Mouse (Mus musculus) liver, adult 2 months (tissue): ENCODE measurements at regions not wholly inside any gene's neighbourhood (a gene's known extent, or its start where the extent isn't known, plus 50 kb on each side); places are given as distances from the start of the nearest gene placed in this dataset.

ENCODE experiments used
- DNase-seq: peaks from one replicate; pipeline ENCODE4 v3.0.0-alpha.2; 2011; ENCODE audit warnings: low read depth, low spot score; ENCODE audit errors: extremely low read depth
- H3K27ac ChIP-seq: fragments of 200-500 bp; replicated peaks from 2 replicates; pipeline ENCODE4 v1.5.1; 2012; ENCODE audit warnings: low read depth, mild to moderate bottlenecking, control low read depth, inconsistent platforms, low read length; ENCODE audit not compliant: insufficient read depth
- H3K27me3 ChIP-seq: fragments of 200-500 bp; 2 replicates; pipeline ENCODE4 v1.6.1; 2012; ENCODE audit warnings: mild to moderate bottlenecking, moderate library complexity, low read length, inconsistent platforms; ENCODE audit not compliant: control insufficient read depth, insufficient read depth
- H3K36me3 ChIP-seq: fragments of 200-500 bp; 2 replicates; pipeline ENCODE4 v1.6.1; 2012; ENCODE audit warnings: low read length, inconsistent platforms; ENCODE audit not compliant: control insufficient read depth, insufficient read depth
- H3K4me1 ChIP-seq: fragments of 200-500 bp; 2 replicates; pipeline ENCODE4 v1.6.1; 2011; ENCODE audit warnings: low read length; ENCODE audit not compliant: control insufficient read depth, insufficient read depth
- H3K4me3 ChIP-seq: fragments of 200-500 bp; 2 replicates; pipeline ENCODE4 v1.5.1; 2011; ENCODE audit warnings: low read depth, mild to moderate bottlenecking, control low read depth, low read length, moderate library complexity; ENCODE audit not compliant: insufficient read depth
- H3K79me2 ChIP-seq: fragments of 200-500 bp; 2 replicates; pipeline ENCODE4 v1.6.1; 2012; ENCODE audit warnings: inconsistent platforms, mild to moderate bottlenecking, low read length, moderate library complexity; ENCODE audit not compliant: control insufficient read depth, insufficient read depth
- H3K9ac ChIP-seq: fragments of 200-500 bp; 2 replicates; pipeline ENCODE4 v1.6.1; 2012; ENCODE audit warnings: low read depth, mild to moderate bottlenecking, control low read depth, inconsistent platforms, low read length
- CTCF ChIP-seq: fragments of 200-500 bp; IDR thresholded peaks from 2 replicates; pipeline ENCODE4 v1.5.1; 2011; ENCODE audit warnings: low read depth, low read length, control low read depth
- POLR2A ChIP-seq: fragments of 200-500 bp; IDR thresholded peaks from 2 replicates; pipeline ENCODE4 v1.6.1; 2011; ENCODE audit warnings: low read length, control low read depth; ENCODE audit not compliant: insufficient read depth; ENCODE audit errors: extremely low read depth
- WGBS: fragments of 180-500 bp; shearing (Covaris S2); methylation state at CpG from one replicate; pipeline ENCODE4 v1.1.7; 2018; 5-methylcytosine and 5-hydroxymethylcytosine counted together

DNA sequence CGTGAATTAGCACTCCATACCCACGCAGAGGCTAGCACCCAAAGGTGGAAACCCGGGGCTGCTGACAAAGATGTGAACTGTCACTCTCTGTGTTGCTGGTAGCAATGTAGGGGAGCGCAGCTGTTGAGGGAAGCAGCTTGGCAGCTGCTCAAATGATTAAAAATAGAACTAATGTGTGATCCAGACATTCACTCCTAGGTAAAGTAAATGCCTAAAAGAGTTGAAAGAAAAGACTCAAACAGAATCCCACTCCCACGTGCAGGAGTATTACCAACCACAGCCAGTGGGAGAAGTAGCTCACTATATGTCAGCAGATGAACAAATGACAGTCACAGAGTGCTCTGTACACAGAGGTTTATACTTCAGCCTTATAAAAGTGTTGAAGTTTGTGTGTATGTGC is 558.0 kb downstream of the Ptprc start:
- WGBS, result 78% methylated on average over 5 of the region's 5 CpGs

DNA sequence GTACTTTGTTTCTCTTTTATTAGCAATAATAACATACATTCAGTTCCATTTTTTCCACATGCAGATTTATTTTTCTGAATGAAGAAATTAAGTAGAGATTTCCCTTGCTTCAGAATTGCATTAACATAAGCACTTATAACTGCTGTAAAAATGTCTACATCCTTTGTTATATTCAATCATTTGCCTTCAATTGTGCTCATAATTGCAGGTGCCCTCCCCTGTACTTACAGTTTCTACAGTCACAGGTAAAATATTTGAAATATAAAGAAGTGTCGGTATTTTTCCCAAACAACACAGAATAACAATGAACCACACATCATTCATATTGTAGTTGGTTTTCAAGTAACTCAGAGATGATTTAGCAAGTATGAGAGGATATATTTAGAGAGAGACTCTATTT is 568.8 kb downstream of the Ptprc start:
- DNase-seq, result no peak
- WGBS, result 82% methylated on average over 1 of the region's 1 CpGs
- H3K79me2 ChIP-seq, result no peaks in the 10 kb centered on the region
- no peaks in the 10 kb centered on the region for H3K27me3 ChIP-seq
- no peaks in the 10 kb centered on the region for H3K36me3 ChIP-seq
- H3K4me3 ChIP-seq, result no peak overlapping the region
- TF ChIP-seq POLR2A, result no peak
- no peak for TF ChIP-seq CTCF
- no peak overlapping the region for H3K9ac ChIP-seq
- H3K4me1 ChIP-seq, result no peaks in the 10 kb centered on the region
- H3K27ac ChIP-seq, result no peak overlapping the region

More for the DNA sequence above, 558.0 kb downstream of the Ptprc start:
- Histone ChIP-seq H3K9ac (no peak overlapping the region), H3K79me2 (no peaks in the 10 kb centered on the region), H3K27me3 (no peaks in the 10 kb centered on the region), H3K27ac (no peak overlapping the region), H3K36me3 (no peaks in the 10 kb centered on the region), H3K4me3 (no peak overlapping the region), H3K4me1 (no peaks in the 10 kb centered on the region)
- DNase-seq, result no peak
- no peak for TF ChIP-seq POLR2A
- TF ChIP-seq CTCF, result no peak

DNA sequence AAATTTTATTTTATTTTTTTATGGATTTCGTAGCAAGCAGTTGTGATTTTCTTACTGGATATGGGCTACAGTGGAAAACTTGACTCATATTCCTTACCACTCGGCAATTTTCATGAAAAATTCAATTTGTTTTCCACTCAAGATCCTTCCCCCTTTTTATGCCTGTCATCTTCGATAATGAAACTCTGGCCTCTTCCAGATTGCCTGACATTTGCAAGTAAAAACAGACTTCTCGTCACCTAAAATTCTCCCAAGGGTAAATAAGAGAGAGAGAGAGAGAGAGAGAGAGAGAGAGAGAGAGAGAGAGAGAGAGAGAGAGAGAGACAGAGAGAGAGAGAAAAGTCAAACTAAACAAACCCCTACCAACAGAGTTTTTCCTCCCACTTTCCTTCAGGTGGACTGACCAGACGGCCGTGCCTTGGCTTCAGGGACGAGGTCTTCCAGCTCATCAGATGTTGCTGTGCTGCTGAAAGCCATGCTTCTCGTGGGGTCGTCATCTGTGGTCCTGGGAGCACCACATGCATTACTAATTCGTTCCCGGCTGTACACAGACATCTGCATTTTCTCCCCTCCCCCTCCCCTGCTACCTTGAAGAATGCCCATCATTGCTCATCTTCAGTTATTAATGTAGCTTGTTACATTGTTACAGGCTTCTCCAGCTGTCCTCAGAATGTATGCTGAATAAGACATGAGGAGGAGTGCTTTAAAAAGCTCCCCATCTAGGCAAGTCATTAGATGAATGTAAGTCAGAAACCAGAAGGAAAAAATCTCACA is 569.4 kb downstream of the Ptprc start:
- Histone ChIP-seq H3K27ac (no peak overlapping the region), H3K79me2 (no peaks in the 10 kb centered on the region), H3K4me3 (no peak overlapping the region), H3K27me3 (no peaks in the 10 kb centered on the region), H3K36me3 (no peaks in the 10 kb centered on the region), H3K9ac (no peak overlapping the region), H3K4me1 (no peaks in the 10 kb centered on the region)
- WGBS, result 67% methylated on average over 11 of the region's 11 CpGs
- no peak for TF ChIP-seq POLR2A
- TF ChIP-seq CTCF, result no peak
- DNase-seq, result no peak

DNA sequence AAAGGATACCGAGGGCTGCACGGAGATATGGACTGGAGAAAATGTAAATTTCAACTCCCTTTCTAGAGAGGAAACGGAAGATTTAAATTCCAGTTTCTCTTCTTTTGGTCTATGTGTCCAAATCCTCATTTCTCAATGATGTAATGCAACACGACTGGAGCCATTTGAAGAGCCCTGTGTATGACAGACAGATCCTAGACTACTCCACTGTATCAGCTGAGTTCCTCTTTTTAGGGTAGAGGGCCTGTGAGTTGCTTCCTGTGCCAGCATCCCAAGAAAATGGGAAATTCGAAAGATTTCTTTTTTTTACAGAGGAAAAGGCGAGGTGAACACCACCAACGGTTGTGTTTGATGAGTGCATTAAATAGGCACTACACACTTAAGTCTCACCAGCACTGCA is 581.8 kb downstream of the Ptprc start:
- no peaks in the 10 kb centered on the region for H3K79me2 ChIP-seq
- H3K27ac ChIP-seq, result no peak overlapping the region
- whole genome bisulfite sequencing, result 83% methylated on average over 7 of the region's 7 CpGs
- no peaks in the 10 kb centered on the region for H3K4me1 ChIP-seq
- no peak overlapping the region for H3K9ac ChIP-seq
- TF ChIP-seq CTCF (no peak), POLR2A (no peak)
- no peak for DNase-seq
- H3K27me3 ChIP-seq, result no peaks in the 10 kb centered on the region
- H3K4me3 ChIP-seq, result no peak overlapping the region
- no peaks in the 10 kb centered on the region for H3K36me3 ChIP-seq

DNA sequence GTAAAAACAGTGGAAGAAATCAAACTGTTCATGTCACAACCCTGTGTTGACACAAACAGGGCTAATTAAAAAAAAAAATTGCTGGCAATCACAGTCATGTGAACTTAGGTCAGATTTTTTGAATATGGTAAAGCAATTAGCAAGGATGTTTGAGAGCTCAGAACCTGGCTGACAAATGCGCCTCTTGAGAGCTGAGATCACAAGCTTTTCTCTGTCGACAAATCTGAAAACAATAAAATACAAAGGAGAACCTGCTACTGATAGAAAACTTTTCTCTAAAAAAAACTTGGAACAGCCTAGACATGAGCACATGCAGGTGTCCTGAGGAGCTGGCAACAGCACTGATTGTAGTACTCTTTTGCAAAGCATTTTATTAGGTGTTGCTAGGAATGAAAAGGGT is 583.6 kb downstream of the Ptprc start:
- TF ChIP-seq CTCF (no peak), POLR2A (no peak)
- H3K4me3 ChIP-seq, result no peak overlapping the region
- no peak for DNase-seq
- no peak overlapping the region for H3K27ac ChIP-seq
- no peaks in the 10 kb centered on the region for H3K4me1 ChIP-seq
- H3K9ac ChIP-seq, result no peak overlapping the region
- H3K79me2 ChIP-seq, result no peaks in the 10 kb centered on the region
- H3K27me3 ChIP-seq, result no peaks in the 10 kb centered on the region
- 86% methylated on average over 2 of the region's 2 CpGs for WGBS
- no peaks in the 10 kb centered on the region for H3K36me3 ChIP-seq

DNA sequence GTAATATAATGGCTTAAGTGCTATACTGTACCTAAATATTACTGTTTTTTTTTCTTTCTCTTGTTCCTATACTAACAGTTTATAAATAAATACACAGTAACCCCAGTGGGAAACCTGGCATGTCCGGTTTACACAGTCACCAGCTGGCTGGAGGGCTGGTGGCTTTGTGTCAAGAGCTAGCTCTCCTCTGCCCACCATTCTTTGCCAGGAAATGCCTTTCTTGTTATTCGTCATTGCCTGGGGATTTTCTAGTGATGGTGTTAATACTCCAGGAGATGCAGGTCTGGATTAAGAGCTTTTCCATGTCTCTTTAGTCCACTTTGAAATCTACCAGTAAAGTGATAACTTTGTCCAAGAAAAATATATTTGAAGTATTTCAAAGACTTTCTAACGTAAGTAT is 584.2 kb downstream of the Ptprc start:
- H3K4me1 ChIP-seq, result no peaks in the 10 kb centered on the region
- DNase-seq, result no peak
- no peaks in the 10 kb centered on the region for H3K79me2 ChIP-seq
- 55% methylated on average over 3 of the region's 3 CpGs for WGBS
- H3K27ac ChIP-seq, result no peak overlapping the region
- no peak for TF ChIP-seq POLR2A
- no peak for TF ChIP-seq CTCF
- no peak overlapping the region for H3K4me3 ChIP-seq
- H3K36me3 ChIP-seq, result no peaks in the 10 kb centered on the region
- no peak overlapping the region for H3K9ac ChIP-seq
- H3K27me3 ChIP-seq, result no peaks in the 10 kb centered on the region
